Mouse (Mus musculus) bone marrow, adult 2 months (tissue): Measurements from ENCODE around the gene Mast1.

Experiments used
- CTCF ChIP-seq: fragments of 200-500 bp; IDR thresholded peaks from 2 replicates; pipeline ENCODE4 v1.5.1; 2011; ENCODE audit warnings: low read length, control low read depth; ENCODE audit not compliant: control insufficient read depth, insufficient read depth
- POLR2A ChIP-seq: fragments of 200-500 bp; IDR thresholded peaks from 2 replicates; pipeline ENCODE4 v1.6.1; 2011; ENCODE audit warnings: low read depth, mild to moderate bottlenecking, control low read depth, low read length, borderline replicate concordance; ENCODE audit not compliant: control insufficient read depth

DNA sequence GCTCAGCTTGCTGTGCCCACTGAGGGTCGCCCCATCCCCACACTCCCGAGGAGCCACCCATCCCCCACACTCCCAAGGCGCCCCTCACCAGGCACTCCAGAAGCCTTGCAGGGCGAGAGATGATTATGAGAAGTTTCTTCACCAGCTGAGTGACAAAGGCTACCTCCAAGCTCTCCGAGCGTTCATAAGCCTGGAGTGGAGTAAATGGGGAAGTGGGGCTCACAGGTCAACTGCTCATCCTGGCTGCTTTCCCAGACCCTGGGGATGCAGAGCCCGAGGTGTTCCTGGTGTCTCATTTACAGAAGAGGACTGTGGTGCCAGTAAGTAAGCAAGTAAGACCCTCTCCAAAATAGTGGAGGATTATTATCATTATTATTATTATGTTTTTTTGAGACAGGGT lies 11.6 kb downstream of the Mast1 start:
- TF ChIP-seq POLR2A (no peak), CTCF (no peak)
